Mouse (Mus musculus) gastrocnemius, postnatal 4 days (tissue): ENCODE results near the gene Apba3. TPM values are rescaled to one million over a fixed set of nuclear protein-coding genes. Genes with fewer than 3 reads are reported as not detected.
"Not testable (repeated sequence)": the region's sequence is repeated elsewhere in the genome, so short reads cannot be mapped to it uniquely, and the experiment has no call there.

Experiments used
- DNase-seq, 2 experiments: peaks; one replicate each; pipeline ENCODE4 v3.0.0; 2021 to 2022; ENCODE audit warnings: low spot score in 2 of 2, mixed read lengths in 2 of 2
- long read RNA-seq, 2 experiments: library from polyadenylated mRNA; stranded (forward); transcript quantifications; one replicate each; pipeline ENCODE4 v2.0.0; 2021
- total RNA-seq, 2 experiments: library from RNA; stranded (reverse); gene quantifications; 2 replicates each; pipeline ENCODE4 v1.2.3; 2021

Apba3 gene
- total RNA-seq = 10 to 100 TPM; 49.2 to 50.2 TPM
- long read RNA-seq, experiment 1, transcript Apba3-201 (11 exons, 2,106 nt) = major isoform, 37 of 54 reads
- long read RNA-seq, experiment 1, partial matches to known transcripts = 6 of 54 reads
- long read RNA-seq, experiment 1, other reads (novel, unspliced or antisense) = 11 of 54 reads
- long read RNA-seq, experiment 2, transcript Apba3-201 (11 exons, 2,106 nt) = major isoform, 37 of 66 reads
- long read RNA-seq, experiment 2, partial matches to known transcripts = 9 of 66 reads
- long read RNA-seq, experiment 2, other reads (novel, unspliced or antisense) = 20 of 66 reads

GRCm38 (mm10) chr10:81266211-81267105 lies at the start of gene Apba3, which contains the start of gene Mrpl54:
TSS of gene Apba3 (plus strand) at chr10:81266960.
TSS of gene Mrpl54 (minus strand) at chr10:81266934.
- DNase-seq = peak; percentile 95 to 98

- DNase-seq = not testable (repeated sequence)
Observed at GRCm38 (mm10) chr10:81217267-81217666, 49.5 kb upstream of the Apba3 start.

GRCm38 (mm10) chr10:81217964-81218363 lies 48.8 kb upstream of the Apba3 start:
- DNase-seq = peak in 1 of 2 experiments; percentile 63

GRCm38 (mm10) chr10:81221402-81222015 lies 45.3 kb upstream of the Apba3 start:
- no peak for DNase-seq

GRCm38 (mm10) chr10:81223731-81224130 lies 43.0 kb upstream of the Apba3 start:
- DNase-seq = not testable (repeated sequence)

- DNase-seq = no peak
Observed at GRCm38 (mm10) chr10:81229735-81230437, 36.9 kb upstream of the Apba3 start.

- DNase-seq = no peak
Observed at GRCm38 (mm10) chr10:81230438-81231332, 36.1 kb upstream of the Apba3 start, which contains the start of gene Atcay. TSS of gene Atcay (minus strand) at chr10:81230833.

GRCm38 (mm10) chr10:81231436-81231835 lies 35.3 kb upstream of the Apba3 start:
- no peak for DNase-seq

GRCm38 (mm10) chr10:81232580-81233225 lies 34.1 kb upstream of the Apba3 start, which contains the start of gene Zfr2:
TSS of gene Zfr2 (plus strand) at chr10:81233155.
- peak; percentile 62 to 80 for DNase-seq

- DNase-seq = no peak
Observed at GRCm38 (mm10) chr10:81233226-81233585, 33.6 kb upstream of the Apba3 start.

- DNase-seq = no peak
Observed at GRCm38 (mm10) chr10:81234206-81234605, 32.6 kb upstream of the Apba3 start.

- DNase-seq = no peak
Observed at GRCm38 (mm10) chr10:81236471-81237268, 30.1 kb upstream of the Apba3 start.

GRCm38 (mm10) chr10:81238618-81239017 lies 28.1 kb upstream of the Apba3 start:
- DNase-seq = no peak

GRCm38 (mm10) chr10:81240876-81241275 lies 25.9 kb upstream of the Apba3 start:
- peak in 1 of 2 experiments; percentile 57 for DNase-seq

GRCm38 (mm10) chr10:81242021-81242420 lies 24.7 kb upstream of the Apba3 start:
- no peak for DNase-seq

GRCm38 (mm10) chr10:81244146-81244545 lies 22.6 kb upstream of the Apba3 start:
- DNase-seq = no peak

GRCm38 (mm10) chr10:81244595-81244994 lies 22.2 kb upstream of the Apba3 start:
- peak; percentile 68 to 77 for DNase-seq

GRCm38 (mm10) chr10:81245166-81245565 lies 21.6 kb upstream of the Apba3 start:
- no peak for DNase-seq
